Mouse (Mus musculus) ovary, postnatal 14 days (tissue): Measurements from ENCODE around the gene 4930539E08Rik.

ENCODE experiments used
- DNase-seq: peaks from one replicate; pipeline ENCODE4 v3.0.0; 2022; ENCODE audit warnings: low spot score

4930539E08Rik gene

DNA sequence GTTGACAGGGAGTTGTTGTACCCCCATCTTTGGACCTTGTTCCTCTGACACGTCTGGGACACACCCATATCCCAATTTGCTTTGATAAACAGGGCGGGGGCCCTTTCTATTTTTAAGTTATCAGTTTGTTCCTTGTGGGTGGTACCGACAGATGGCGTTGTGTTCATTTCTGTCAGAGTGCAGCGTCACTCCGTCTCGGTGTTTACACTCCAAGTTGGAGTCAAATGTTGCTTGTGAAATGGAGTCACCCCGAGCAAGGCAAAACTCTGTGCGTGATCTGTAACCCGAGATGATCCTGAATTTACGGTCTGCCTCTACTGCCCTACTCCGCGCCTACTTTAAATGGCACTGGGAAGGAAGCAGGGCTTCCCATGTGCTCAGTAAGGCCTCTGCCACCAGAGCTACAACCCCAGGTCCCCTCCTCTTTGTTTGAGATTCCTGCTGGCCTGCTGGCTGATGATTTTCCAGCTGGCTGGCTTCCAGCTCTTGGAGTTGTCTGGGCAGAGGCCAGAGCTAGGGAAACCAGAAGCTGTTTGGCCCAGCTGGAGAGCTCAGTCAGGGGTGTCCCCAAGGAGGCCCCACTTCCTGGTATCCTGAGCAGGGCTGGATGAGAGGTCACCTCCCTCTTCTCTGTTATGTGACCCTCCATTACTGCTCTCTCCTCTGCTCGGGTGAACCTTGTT is 15.4 kb upstream of the 4930539E08Rik start:
- peak; percentile 97 for DNase-seq

GRCm38 (mm10) chr17:28929369-28929768 is 14.2 kb upstream of the 4930539E08Rik start:
- no peak for DNase-seq

GRCm38 (mm10) chr17:28928004-28928403 is 12.9 kb upstream of the 4930539E08Rik start:
- no peak for DNase-seq

DNA sequence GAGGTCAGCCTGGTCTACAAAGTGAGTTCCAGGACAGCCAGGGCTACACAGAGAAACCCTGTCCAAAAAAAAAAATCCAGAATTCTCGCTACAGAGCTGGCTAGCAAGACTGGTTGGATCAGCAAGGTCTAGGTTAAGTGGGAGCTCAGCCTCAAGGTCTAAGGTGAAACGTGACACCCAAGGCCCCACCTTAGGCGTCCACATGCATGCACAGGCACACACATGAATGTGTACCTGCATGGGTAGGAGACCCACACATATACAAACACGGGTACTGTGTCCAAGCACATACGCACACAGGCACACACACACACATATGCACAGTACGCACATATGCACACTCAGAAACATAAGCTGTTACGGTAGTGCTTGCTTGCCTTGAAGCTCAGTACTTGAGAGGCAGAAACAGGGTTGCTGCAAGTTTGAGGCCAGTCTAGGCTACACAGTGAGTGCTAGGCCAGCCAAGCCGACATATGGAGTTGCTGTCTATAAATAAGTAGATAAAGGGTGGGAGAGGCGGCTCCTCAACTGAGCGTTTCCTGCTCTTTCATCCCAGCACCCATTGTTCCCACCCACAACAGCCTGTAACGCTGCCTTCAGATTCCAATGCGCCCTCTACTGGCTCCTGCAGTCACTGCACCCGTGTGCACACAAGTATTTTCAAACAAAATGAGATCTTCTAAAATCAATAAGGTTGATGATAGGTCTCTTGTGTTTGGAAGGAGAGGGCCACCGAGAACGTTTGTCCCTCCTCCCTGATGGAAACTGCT is 11.9 kb upstream of the 4930539E08Rik start:
- no peak for DNase-seq

DNA sequence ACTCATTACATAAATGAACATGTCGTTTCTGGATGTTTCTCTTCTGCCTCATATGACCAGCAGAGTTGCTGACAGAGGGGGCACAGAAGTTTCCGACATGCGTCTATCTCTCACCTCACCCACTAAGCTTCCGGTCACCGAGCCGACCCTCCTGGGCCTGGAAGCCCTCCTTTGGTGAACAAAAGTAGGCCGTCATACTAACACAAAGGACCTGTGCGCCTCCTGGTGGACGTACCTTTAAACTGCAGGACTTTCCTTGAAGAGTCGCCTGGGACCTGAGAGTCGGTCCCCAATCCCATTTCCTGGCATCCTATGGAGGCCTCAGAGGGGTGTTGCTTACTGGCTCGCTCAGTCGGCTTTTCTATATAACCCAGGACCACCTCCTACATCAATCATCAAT is 11.3 kb upstream of the 4930539E08Rik start:
- DNase-seq, result peak; percentile 75

DNA sequence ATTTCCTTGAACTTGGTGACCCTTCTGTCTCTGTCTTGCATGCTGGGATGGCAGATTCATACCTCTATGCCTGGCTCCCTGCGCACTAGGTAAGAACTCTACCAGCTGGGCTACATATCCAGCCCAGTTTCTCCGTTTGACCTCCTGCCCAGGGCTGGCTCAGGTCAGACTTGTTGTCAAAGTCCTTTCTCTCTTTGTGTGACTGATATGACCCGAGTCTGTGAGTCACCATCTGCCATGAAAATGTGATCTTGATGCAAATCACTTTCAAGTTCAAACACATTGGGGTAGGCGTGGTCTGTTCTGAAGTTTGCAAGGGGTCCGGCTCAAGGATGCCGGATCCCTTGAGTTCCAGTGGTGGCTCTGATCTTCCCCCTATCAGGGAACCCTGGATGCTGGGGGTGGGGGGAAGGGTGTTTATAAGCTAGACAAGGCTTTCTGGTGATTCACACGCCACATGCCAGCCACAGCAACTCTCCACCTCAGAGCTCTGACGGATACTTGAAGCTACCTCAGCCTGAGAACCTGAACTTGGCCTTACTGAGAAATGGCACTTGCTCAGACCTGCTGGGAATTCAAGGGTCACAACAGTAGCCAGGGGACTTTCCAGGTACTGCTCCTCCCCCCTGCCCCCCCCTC is 10.0 kb upstream of the 4930539E08Rik start:
- DNase-seq, result no peak

- no peak for DNase-seq
Observed at GRCm38 (mm10) chr17:28922096-28922495, 7.0 kb upstream of the 4930539E08Rik start.

- DNase-seq, result no peak
Observed at GRCm38 (mm10) chr17:28921086-28921485, 6.0 kb upstream of the 4930539E08Rik start.

- no peak for DNase-seq
Observed at GRCm38 (mm10) chr17:28916520-28916919, 1.4 kb upstream of the 4930539E08Rik start.

DNA sequence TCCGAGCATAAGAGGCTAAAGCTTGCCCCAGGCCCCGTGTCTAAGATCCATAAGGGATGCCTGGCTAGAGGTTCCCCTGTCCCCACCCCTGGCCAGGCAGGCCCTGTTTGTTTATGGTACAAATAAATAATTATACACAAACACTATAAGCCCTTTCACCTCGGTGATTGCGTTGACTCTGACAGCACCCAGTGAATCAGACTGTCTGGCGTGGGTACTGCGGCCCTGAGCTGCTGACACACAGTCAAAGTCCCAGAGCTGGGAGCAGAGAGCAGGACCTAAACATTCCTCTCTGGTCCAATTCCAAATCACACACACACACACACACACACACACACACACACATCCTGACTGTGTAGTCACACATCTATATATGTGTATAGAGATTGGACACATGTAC is 1.2 kb downstream of the 4930539E08Rik start:
- DNase-seq, result no peak

- DNase-seq, result no peak
Observed at GRCm38 (mm10) chr17:28913200-28913599, 1.9 kb downstream of the 4930539E08Rik start.

DNA sequence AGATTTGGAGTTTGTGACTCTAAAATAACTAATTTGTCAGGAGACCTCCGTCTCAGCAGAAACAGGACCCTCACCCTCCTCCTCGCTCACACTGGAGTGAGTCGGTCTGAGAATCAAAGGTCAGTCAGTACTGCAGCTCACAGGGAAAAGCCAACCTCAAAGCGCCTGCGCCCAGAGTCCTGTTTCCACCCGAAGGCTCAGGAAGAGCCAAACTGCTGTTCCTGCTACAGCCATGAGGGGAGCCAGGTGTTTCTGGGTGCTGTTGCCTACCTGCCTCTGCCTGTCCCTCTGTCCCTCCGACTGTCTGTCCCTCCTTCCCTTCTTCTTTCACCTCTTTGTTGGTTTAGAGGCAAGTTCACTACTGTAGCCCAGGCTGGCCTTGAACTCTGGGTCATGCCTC is 5.0 kb downstream of the 4930539E08Rik start:
- no peak for DNase-seq

- DNase-seq, result peak; percentile 40
Observed at GRCm38 (mm10) chr17:28909252-28909941, 5.7 kb downstream of the 4930539E08Rik start.

DNA sequence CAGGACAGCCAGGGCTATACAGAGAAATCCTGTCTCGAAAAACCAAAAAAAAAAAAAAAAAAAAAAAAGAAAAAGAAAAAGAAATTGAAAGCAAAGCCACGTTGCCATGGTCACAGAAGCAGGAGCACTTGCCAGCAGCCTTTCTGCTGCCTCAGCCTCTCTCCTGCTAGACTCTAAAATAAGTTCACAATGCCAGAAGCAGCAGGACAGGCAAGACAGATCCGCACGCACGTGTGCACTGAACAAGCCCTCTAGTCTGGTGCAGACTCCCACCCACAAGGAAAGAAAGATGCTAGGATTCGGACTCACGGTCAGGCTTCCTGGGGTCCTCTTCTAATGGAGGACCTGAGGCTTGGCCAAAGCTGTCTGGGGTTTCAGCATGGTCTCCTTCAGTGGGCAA is 7.2 kb downstream of the 4930539E08Rik start:
- no peak for DNase-seq

GRCm38 (mm10) chr17:28905377-28905916 is 9.7 kb downstream of the 4930539E08Rik start:
- DNase-seq, result no peak

DNA sequence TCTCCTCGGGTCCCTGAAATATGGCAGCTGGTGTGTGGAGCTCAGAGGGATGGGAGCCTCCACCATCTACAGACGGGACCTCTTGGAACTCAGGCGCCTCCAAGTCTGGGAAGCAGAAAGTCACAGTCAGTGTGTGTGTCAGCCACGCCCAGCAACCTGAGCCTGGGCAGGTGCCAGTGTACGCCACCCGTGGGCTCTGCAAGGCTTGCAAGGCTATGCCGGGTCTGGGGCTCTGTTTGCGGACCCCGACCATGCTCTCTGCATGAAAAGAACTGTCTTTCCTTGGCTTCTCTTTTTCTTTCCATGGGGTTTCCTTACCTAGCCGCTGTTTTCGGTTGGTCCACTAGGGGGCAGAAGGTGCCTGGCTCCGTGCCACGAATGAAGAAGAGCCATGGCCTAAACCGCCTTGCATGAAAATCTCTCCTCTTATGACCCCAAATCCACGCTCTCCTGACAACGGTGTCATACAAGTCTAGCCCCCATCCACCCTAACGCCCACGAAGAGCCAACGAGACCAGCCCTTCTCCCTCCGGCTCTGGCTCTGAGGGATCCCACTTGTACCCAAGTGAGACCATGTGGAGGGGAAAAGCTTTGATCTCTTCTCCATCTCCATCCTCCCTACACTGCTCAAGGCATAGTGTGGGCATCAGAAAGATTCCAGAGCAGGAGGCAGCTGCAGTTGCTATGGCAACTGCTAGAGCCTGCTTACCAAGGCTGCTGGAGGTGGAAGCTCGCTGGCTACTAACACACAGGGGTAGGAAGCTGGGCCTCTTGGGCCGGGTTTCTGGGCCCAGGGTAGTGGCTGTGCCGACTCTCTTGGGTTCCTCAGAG is 10.4 kb downstream of the 4930539E08Rik start:
- DNase-seq, result peak; percentile 66

DNA sequence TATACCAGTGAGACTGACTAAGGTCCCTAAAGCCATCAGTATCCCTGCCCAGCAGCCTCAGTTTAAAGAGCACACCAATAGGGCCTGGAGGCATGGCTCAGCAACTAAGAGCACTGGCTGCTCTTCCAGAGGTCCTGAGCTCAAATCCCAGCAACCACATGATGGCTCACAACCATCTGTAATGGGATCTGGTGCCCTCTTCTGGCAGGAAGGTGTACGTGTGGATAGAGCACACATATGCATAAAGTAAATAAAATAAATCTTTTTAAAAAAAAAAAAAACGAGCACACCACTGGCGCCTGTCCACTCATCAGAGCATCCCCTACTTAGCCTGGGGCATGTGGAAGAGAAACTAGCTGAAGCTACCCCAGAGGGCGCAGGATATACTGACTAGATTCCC is 13.6 kb downstream of the 4930539E08Rik start:
- no peak for DNase-seq

DNA sequence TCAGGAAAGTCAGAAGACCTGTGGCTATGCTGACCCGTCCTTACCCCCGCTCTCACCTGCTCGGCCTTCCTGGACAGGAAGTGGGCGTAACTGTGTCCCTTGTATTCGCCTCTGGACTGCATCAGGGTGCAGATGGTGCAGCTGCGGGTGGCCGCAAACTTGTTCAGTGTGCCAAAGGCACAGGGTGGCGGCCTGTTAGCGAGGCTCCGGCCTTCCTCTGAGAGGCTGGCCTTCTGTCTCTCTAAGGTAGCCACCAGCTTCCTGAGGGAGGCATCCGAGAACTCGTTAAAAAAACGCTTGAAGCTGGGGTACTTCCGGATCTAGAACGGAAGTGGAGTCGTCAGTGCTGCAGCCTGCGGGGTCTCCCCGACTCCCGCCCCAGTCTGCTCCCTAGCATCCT is 15.7 kb downstream of the 4930539E08Rik start:
- DNase-seq, result no peak

DNA sequence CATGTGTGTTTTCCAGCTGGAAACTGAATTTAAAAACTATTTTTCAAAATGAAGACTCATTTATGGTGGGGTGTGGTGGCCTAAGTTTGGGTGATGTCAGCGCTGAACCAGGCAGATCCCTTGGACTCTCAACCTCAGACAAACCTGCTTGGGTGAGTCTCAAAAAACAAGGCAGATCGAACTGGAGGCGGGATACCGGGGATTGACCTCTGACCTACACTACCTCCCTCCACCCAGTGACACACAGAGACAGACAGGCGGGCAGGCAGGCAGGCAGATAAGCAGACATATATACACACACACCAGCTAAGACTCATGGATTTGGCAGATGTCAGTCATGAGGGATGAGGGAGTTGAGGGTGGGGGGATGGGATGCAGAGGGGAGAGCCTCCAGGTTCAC is 16.9 kb downstream of the 4930539E08Rik start:
- no peak for DNase-seq

GRCm38 (mm10) chr17:28897817-28898216 is 17.3 kb downstream of the 4930539E08Rik start:
- no peak for DNase-seq

GRCm38 (mm10) chr17:28896095-28896780 is 18.9 kb downstream of the 4930539E08Rik start:
- no peak for DNase-seq
